Mouse (Mus musculus): ENCODE data around the gene Agtrap.
"Not testable (repeated sequence)": the region's sequence is repeated elsewhere in the genome, so short reads cannot be mapped to it uniquely, and the experiment has no call there.

The Agtrap gene

GRCm38 (mm10) chr4:148050396-148050914, 37.4 kb downstream of the Agtrap start:
- DNase-seq (ENCODE audit: low spot score): not testable (repeated sequence)

GRCm38 (mm10) chr4:148046450-148047031, 41.3 kb downstream of the Agtrap start:
- no peak for DNase-seq (ENCODE audit: low spot score)

- DNase-seq (ENCODE audit: low spot score): no peak
Measured at GRCm38 (mm10) chr4:148044113-148044512, 43.7 kb downstream of the Agtrap start.

- not testable (repeated sequence) for DNase-seq (ENCODE audit: low spot score)
Measured at GRCm38 (mm10) chr4:148043327-148043726, 44.5 kb downstream of the Agtrap start.

- DNase-seq (ENCODE audit: low spot score): no peak
Measured at GRCm38 (mm10) chr4:148041611-148042191, 46.1 kb downstream of the Agtrap start.

- DNase-seq (ENCODE audit: low spot score): no peak
Measured at GRCm38 (mm10) chr4:148040933-148041610, 46.8 kb downstream of the Agtrap start.

- no peak for DNase-seq (ENCODE audit: low spot score)
Measured at GRCm38 (mm10) chr4:148040029-148040830, 47.6 kb downstream of the Agtrap start.

GRCm38 (mm10) chr4:148039254-148040028, 48.4 kb downstream of the Agtrap start:
- no peak for DNase-seq (ENCODE audit: low spot score)

- DNase-seq (ENCODE audit: low spot score): peak; percentile 98
Measured at GRCm38 (mm10) chr4:148038600-148039253, 49.1 kb downstream of the Agtrap start, which contains the start of the genes Clcn6 and Mthfr. Gene Clcn6, minus strand, starts transcription at chr4:148038821. Gene Mthfr, plus strand, starts transcription at chr4:148039077.

- DNase-seq (ENCODE audit: low spot score): no peak
Measured at GRCm38 (mm10) chr4:148038079-148038599, 49.7 kb downstream of the Agtrap start.

- DNase-seq (ENCODE audit: low spot score): no peak
Measured at GRCm38 (mm10) chr4:148035440-148035839, 52.4 kb downstream of the Agtrap start.

- no peak for DNase-seq (ENCODE audit: low spot score)
Measured at GRCm38 (mm10) chr4:148033858-148034410, 53.9 kb downstream of the Agtrap start.

GRCm38 (mm10) chr4:148030506-148030905, 57.3 kb downstream of the Agtrap start:
- no peak for DNase-seq (ENCODE audit: low spot score)

- no peak for DNase-seq (ENCODE audit: low spot score)
Measured at GRCm38 (mm10) chr4:148029297-148029696, 58.5 kb downstream of the Agtrap start.

All from layer of hippocampus, adult 9-10 months (tissue).